Comparison of ENCODE assay signal across 7 mouse cellular contexts in genomic region chr5:142907048-142907802, GRCm38 (mm10). TPM values are rescaled to one million over a fixed set of nuclear protein-coding genes. Genes with fewer than 3 reads are reported as not detected.
DNase-seq lines count a peak whose midpoint lies in the region; ATAC-seq and TF ChIP-seq lines count a peak whose summit lies in the region.

No protein-coding gene starts in this region.

- no peaks in the 10 kb centered on the region for H3K9me3 ChIP-seq in G1E (replicated peaks)
- no peaks in the 10 kb centered on the region for H3K9me3 ChIP-seq in hindbrain, embryonic 12.5 days (replicated peaks)

- TF ChIP-seq CTCF in G1E (IDR thresholded peaks at IDR 0.05; ENCODE audit: low read depth, low read length) = no peak
- 0 out of 2 replicates have a peak, but pooled peaks have one; percentile 3 for TF ChIP-seq CTCF in small intestine, adult 2 months (IDR thresholded peaks at IDR 0.05; ENCODE audit: extremely low read depth, insufficient read length, insufficient replicate concordance, low read depth, low read length)

- no peak for ATAC-seq in G1E (ENCODE audit: extremely low read depth, insufficient number of reproducible peaks, low FRiP score, poor library complexity, severe bottlenecking)
- peak; percentile 9; the same call in 1 of the 2 replicates for ATAC-seq in hindbrain, embryonic 12.5 days (ENCODE audit: low FRiP score)

- 30% methylated on average over 14 of the region's 14 CpGs for WGBS in hindbrain, embryonic 12.5 days
- WGBS in small intestine, adult 2 months = 11% methylated on average over 14 of the region's 14 CpGs

- DNase-seq in G1E (ENCODE audit: low spot score) = no peak
- peak; percentile 75 for DNase-seq in brain, adult 2 months (ENCODE audit: low read depth, low spot score)
- peak; percentile 57 to 67 for DNase-seq in frontal cortex, postnatal 14 days (ENCODE audit: low spot score in 2 of 2)
- peak; percentile 81 to 90 for DNase-seq in layer of hippocampus, postnatal 14 days (ENCODE audit: low spot score in 2 of 2)
- DNase-seq in lung, postnatal 10 days = peak; percentile 92

- H3K4me2 ChIP-seq in hindbrain, embryonic 12.5 days (replicated peaks) = peak overlapping the region; percentile 83

- peaks cover 35% of the 10 kb centered on the region for H3K36me3 ChIP-seq in G1E (replicated peaks)
- peaks cover 31% of the 10 kb centered on the region for H3K36me3 ChIP-seq in hindbrain, embryonic 12.5 days
- H3K36me3 ChIP-seq in small intestine, adult 2 months (ENCODE audit: control insufficient read depth, insufficient read depth, low read length) = peaks cover 41% of the 10 kb centered on the region

- H3K27me3 ChIP-seq in G1E (ENCODE audit: insufficient read depth, low read length) = no peaks in the 10 kb centered on the region
- H3K27me3 ChIP-seq in hindbrain, embryonic 12.5 days = no peaks in the 10 kb centered on the region
- H3K27me3 ChIP-seq in small intestine, adult 2 months (ENCODE audit: control insufficient read depth, insufficient read depth, low read length) = no peaks in the 10 kb centered on the region

- H3K4me1 ChIP-seq in G1E (ENCODE audit: insufficient read depth, low read depth, low read length) = peaks cover 73% of the 10 kb centered on the region
- peaks cover 54% of the 10 kb centered on the region for H3K4me1 ChIP-seq in hindbrain, embryonic 12.5 days
- peaks cover 36% of the 10 kb centered on the region; the same call in 1 of the 2 replicates for H3K4me1 ChIP-seq in small intestine, adult 2 months (ENCODE audit: control insufficient read depth, insufficient read depth, insufficient read length, low read length)

- H3K4me3 ChIP-seq in G1E (ENCODE audit: low read depth, low read length) = peak overlapping the region; percentile 100
- H3K4me3 ChIP-seq in hindbrain, embryonic 12.5 days = peak overlapping the region; percentile 97
- peak overlapping the region; percentile 68 for H3K4me3 ChIP-seq in small intestine, adult 2 months (ENCODE audit: low read depth, low read length)

- TF ChIP-seq POLR2A in small intestine, adult 2 months (IDR thresholded peaks at IDR 0.05; ENCODE audit: low read depth, low read length) = no peak

- peak overlapping the region; percentile 74 for H3K9ac ChIP-seq in hindbrain, embryonic 12.5 days

- peak overlapping the region; percentile 100 for H3K27ac ChIP-seq in hindbrain, embryonic 12.5 days
- peak overlapping the region; percentile 99 for H3K27ac ChIP-seq in small intestine, adult 2 months (ENCODE audit: insufficient read depth, low read depth, low read length)

RNA-seq across cellular contexts. Expression of gene Actb, which starts 0.7 kb away (rescaled TPM):
- total RNA-seq in G1E (2014; fragmentation: Nextera tagmentation) = 5,110 and 5,465 TPM in 2 replicates
- total RNA-seq in G1E (2017) = 4,783 and 4,919 TPM in 2 replicates
- polyA plus RNA-seq in G1E (2012) = 1,879 and 3,214 TPM in 2 replicates
- 14,392 and 16,600 TPM in 2 replicates for polyA plus RNA-seq in hindbrain, embryonic 12.5 days (2016; fragmentation: Nextera tagmentation; extraction: Ambion mirVana)
- total RNA-seq in layer of hippocampus, postnatal 14 days (2021) = 1,000 to 10,000 TPM; 3,650 to 3,993 TPM
- polyA plus RNA-seq in small intestine, adult 2 months (2012; rRNA removed) = 4,701 and 11,894 TPM in 2 replicates

RNA-seq across cellular contexts. Expression of gene Fbxl18, which starts 12.0 kb away (rescaled TPM):
- 10.8 and 16.2 TPM in 2 replicates for total RNA-seq in G1E (2014; fragmentation: Nextera tagmentation)
- total RNA-seq in G1E (2017) = 4.6 and 5.5 TPM in 2 replicates
- 14.8 and 21.3 TPM in 2 replicates for polyA plus RNA-seq in G1E (2012)
- polyA plus RNA-seq in hindbrain, embryonic 12.5 days (2016; fragmentation: Nextera tagmentation; extraction: Ambion mirVana) = 24.6 and 26.9 TPM in 2 replicates
- 10 to 100 TPM; 43.1 to 46.7 TPM for total RNA-seq in layer of hippocampus, postnatal 14 days (2021)
- 17.0 and 28.4 TPM in 2 replicates for polyA plus RNA-seq in small intestine, adult 2 months (2012; rRNA removed)

RNA-seq across cellular contexts. Expression of gene Fscn1, which starts 52.9 kb away (rescaled TPM):
- not detected in 2 replicates for total RNA-seq in G1E (2014; fragmentation: Nextera tagmentation)
- total RNA-seq in G1E (2017) = 0.99 TPM in 1 of 2 replicates, not detected in the other
- 0.06 TPM in 1 of 2 replicates, not detected in the other for polyA plus RNA-seq in G1E (2012)
- 699 and 764 TPM in 2 replicates for polyA plus RNA-seq in hindbrain, embryonic 12.5 days (2016; fragmentation: Nextera tagmentation; extraction: Ambion mirVana)
- 100 to 1,000 TPM; 304 to 311 TPM for total RNA-seq in layer of hippocampus, postnatal 14 days (2021)
- polyA plus RNA-seq in small intestine, adult 2 months (2012; rRNA removed) = 12.3 and 15.0 TPM in 2 replicates

Comparison
In these comparisons a context has a peak if more than half of its experiments do, and no peak if none do; other contexts are left out.
1. RNA of gene Fscn1, which starts 52.9 kb away (polyA plus RNA-seq): 699 to 764 TPM in hindbrain, embryonic 12.5 days; 12.3 to 15.0 TPM in small intestine, adult 2 months and 0.06 TPM in G1E; every median in the first group is over 10 times any median in the second.
2. Peak in every context shown above with its lines, with median percentiles within 50 percentile points of each other: H3K4me3 ChIP-seq.